Mouse (Mus musculus) gastrocnemius, postnatal 10 days (tissue): Measurements from ENCODE around the gene Apoh. TPM values are rescaled to one million over a fixed set of nuclear protein-coding genes. Genes with fewer than 3 reads are reported as not detected.

Experiments
- DNase-seq: peaks from one replicate; pipeline ENCODE4 v3.0.0; 2021; ENCODE audit warnings: mixed read lengths
- long read RNA-seq, 2 experiments: library from polyadenylated mRNA; stranded (forward); transcript quantifications; one replicate each; pipeline ENCODE4 v2.0.0; 2021
- total RNA-seq, 2 experiments: library from RNA; stranded (reverse); gene quantifications; 2 replicates each; pipeline ENCODE4 v1.2.3; 2021

Gene Apoh
- 1 to 10 TPM; 1.1 to 2.5 TPM for total RNA-seq
- long read RNA-seq, experiment 1: 0 reads
- long read RNA-seq, experiment 2: 0 reads

DNA sequence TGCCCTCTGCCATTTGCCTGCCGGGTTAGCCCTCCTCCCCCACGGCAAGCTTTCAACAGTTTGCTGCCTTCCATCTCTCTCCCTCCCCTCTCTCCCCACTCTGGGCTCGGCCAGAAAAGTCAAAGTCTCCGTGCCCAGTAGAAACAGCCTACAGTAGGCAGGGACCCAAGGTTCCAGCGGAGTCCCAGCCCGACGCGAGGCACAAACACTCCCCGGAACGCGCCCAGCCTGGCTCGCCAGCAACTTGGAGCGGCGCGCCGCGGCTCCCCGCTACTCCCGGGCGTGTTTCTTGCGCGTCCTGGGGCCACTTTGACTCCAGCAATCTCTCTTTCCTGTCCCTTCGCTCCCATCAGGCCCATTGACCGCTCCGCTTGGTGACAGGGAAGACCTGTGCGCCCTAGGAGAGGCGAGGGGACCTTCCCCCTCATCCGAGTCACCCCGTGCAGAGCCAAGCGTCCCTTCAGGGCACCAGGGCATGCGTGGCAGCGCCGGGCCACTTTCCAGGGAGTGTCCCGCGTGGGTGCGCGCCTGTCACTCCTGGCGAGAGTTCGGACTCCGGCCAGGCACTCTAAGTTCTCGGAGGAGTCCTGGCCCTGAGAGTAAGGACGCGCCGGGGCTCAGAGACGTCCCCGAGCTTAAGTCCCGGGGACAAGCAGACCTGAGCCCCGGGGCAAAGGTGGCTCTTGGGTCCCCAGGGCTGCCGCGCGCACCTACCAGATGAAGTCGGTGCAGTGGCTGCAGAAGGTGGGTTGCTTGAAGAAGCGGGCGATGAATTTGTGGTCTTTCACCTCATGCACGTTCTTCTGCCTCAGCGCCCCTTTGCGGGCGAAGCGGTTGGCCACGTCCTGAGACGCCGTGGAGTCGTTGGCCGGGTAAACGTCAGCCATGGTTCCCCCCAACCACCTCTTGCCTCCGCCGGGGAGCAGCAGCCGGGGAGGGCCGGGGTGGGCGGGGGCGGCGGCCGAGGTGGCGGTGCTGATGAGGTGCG, at the start of gene Apoh:
TSS of gene Apoh (plus strand) at position 574 of the 988 bp plus-strand sequence.
- peak; percentile 75 for DNase-seq

DNA sequence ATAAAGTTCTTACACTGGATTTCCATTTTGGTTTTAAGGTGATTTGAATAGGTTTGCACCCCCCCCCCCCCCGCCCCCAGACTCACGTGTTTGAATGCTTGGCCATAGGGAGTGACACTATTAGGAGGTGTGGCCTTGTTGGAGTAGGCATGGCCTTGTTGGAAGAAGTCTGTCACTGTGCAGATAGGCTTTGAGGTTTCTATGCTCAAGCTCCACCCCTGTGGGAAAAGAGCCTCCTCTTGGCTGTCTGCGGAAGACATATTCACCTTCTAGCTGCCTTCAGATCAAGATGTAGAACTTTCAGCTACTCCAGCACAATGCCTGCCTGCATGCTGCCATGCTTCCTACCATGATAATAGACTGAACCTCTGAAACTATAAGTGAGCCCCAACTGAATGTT, 49.3 kb upstream of the Apoh start:
- DNase-seq: no peak

DNA sequence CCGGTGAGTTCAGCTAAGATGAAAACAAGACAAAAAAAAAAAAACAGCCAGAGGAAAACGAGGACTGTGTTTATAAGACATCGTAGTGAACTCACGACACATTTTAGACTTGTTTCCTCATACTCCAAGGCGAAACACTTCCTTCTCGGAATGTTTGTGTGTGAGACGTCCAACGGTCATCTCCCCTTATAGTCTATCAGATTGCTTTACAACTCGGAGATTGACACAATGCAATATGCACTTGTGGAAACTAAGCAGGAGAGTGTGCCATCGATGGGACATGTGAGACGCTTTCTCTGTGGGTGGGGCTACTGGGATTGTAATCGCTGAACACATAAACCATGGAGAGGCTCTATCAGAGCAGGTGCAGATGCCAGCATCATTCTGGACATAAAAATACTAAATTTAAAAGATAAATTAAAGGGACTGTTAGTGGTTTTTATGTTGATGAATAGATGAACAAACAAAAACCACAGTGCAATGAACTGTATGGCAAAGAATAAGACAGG, 48.8 kb upstream of the Apoh start:
- DNase-seq: no peak

DNA sequence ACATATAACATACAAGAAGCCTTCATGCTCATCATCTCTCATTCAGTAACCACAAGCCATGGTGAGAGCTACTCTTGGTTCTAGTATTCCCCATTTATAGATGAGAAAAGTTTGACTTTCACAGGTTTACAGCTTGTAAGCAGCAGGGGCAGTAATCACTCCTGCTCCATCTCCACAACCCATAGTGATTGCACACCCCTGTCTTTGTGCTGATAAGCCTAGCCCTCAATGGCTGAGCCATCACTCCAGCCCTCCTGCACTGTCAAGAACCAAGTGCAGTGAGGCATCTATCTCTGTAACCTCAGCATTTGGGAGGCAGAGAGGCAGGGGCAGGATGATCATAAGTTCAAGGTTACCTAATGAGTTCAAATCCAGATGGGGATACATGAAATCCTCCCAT, 47.8 kb upstream of the Apoh start:
- DNase-seq: no peak

DNA sequence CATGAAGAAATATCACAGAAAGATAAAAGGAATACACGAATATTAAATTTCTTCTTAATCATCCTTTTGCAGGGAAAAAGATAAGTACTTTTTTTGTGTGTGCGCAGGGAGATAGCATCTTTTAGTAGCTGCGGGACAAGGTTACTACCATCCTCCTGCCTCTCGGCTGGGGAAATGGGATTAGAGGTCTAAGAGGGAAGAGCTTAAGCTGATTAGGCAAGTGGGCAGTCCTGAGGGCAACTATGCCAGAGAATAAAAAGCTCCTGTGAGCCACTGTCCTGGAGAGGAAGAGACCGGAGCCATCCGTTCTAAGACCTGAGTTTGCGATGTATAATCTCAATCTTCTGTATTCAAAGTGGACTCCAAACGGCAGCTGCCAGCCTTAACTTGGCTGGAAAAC, 45.2 kb upstream of the Apoh start:
- DNase-seq: no peak

DNA sequence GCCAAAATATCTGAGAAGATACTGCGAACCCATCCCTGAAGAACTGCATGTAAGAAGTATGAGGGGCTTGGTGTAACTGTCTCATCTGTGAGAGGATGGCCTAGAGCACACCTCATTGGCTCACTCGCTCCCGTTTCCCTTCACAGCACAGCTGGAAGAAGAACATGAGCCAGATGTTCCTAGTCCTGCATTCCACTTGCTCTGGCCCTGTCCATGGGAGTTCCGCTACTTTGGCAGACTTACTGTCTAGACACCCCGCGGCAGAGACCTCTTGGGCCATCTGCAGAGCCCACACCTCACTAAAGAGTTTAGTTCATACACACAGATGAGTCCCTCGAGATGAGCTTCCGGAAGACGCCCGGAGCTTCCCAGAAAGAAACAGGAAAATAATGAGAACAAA, 43.2 kb upstream of the Apoh start:
- DNase-seq: peak; percentile 19

DNA sequence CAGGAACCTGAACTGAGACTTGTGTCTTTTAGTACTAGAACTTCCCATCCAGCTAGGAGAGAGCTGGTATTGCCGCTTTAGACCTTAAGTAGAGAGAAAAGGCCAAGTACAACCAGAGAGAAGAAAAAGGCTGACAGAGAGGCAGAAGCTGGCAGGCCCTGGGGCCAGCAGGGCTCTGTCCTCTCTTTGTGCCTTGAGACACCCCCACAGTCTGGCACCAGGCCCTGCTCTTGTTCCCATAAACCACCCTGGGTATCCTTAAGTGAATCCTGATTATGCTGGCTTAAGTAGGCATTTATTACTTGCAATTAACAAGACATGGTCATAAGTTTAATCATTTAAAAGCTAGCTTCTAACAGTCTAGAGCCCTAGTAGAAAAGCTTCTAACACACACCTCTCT, 42.7 kb upstream of the Apoh start:
- no peak for DNase-seq

DNA sequence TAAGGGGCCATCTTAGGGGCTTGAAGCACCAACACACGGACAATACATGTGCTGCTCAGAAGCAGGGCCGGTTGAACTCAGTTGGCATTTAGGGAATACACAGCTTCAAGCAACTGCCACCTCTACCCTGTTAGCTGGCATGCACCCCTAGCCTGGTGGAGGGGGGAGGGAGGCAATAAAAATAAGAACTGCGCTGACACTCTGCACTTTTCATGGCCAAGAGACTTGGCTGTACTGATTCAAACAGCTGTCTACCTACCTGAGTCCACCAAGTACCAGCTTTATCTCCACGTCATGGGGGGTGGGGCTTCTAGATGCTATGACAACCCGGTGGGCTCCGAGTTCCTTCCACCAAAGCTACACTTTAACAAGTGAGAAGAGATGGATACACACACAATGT, 42.1 kb upstream of the Apoh start:
- DNase-seq: no peak

DNA sequence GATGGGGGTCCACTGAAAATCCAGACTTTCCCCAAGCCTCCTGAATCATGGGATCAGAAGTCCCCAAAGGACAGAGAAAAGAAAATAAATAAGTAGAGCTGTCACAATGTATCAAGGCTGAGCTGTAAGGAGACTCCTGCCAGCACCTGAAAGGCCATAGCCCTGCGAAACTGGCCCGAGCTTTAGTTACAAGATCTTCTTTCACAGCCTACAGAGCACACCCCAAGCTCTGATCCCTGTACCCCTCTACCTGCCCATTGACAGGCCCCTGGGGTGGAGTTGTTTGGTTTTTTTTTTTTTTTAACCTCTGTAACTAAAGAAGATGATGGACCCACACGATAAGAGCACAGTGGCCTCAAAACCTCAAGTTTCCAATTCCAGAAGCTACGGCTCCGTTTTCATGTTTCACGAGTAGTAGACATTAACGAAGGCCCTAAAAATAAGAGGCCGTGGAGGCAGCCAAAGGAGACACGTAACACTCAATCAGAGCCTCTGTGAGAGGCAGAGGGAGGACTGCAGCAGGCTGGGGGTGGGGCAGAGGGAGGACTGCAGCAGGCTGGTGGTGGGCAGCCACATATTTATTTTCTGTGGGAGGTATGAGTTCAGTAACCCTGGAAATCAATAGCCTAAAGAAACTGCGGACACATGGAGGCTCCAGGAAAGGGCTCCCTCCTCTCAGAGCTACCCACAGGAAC, 41.2 kb upstream of the Apoh start:
- DNase-seq: no peak

DNA sequence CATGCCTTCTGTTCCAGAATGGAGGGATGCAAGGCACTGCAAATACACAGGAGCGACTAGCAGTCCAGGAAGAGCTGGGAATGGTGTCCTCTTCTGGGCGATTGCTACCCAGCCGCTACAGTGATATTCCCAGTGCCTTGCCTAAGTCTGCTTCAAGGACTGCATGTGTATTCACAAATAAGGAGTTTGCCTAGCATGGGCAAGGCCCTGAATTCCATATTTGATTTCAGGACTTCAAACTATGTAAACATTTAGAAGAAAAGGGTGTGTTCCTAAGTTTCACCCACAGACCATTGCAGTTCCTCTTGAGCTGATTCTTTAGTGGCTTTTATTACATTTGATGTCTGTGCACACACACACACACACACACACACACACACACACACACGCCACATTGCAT, 39.4 kb upstream of the Apoh start:
- no peak for DNase-seq

DNA sequence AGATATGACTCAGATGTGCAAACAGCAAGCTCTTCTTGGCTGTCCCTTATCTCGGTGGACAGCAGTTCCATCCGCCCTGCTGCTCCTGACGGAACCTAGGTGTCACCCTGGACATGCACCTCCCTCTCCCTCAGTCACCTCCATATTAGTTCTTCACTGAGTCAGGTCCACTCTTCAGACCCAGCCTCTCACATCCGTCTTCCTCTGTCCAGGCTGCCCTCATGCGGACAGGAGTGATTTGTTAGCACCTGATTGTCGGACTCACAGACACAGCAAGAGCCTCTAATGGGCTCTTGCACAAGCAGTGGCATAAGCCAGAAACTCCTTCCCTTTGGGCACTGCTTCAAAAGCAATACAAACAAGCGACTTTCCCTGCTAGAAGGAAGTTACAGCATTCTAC, 35.9 kb upstream of the Apoh start:
- no peak for DNase-seq

DNA sequence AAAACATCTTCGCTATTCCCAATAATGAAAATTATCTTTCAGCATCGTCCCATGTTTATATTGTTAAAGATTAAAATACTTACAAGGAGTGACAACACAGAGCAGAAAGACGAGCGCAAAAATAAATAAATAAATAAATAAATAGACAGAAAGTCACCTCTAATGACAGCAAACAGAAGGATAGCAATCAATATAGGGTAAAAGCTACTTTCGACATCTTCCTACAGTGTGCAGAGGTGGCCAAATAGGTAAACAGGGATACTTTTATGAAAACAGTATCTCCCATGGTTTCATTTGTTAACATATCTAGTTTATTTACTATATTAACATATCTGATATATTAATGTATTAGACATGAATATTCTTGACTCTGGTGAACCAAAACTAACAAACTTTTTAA, 34.9 kb upstream of the Apoh start:
- no peak for DNase-seq

DNA sequence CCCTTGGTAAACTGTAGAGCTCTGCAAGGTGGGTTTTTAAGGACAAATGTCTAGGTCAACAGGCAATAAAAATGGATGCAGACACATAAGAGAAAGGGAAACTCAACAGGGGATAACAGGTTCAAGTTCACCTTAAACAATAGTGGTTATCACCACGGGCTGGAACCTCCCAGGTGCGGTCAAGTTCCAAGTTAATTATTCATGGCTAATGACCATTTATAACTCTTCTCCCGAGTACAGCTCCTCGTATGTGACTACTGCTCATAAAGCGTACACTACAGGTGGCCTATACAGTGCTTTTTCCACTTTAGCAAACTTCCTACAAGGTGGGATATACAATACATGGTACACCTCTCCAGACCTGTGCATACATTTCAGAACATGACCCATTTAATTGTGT, 33.4 kb upstream of the Apoh start:
- no peak for DNase-seq

DNA sequence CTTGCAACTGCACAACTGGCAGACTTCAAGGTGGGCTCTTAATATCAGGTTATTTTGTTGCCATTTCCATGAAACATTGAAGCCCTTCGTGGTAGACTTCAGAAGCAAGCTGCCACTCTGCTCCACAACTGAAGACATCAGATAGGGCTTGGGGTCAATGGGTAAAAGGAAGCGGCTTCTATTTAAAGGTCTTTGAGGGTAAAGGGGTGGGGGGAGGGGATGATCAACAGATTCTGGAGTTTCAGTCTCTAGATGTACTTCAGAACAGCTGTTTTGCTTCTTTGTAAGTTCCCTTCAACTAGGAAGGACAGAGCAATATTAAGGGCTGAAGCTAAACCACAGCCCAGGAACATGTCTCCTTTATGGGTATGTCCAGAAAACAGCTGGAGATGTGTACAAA, 31.2 kb upstream of the Apoh start:
- no peak for DNase-seq

DNA sequence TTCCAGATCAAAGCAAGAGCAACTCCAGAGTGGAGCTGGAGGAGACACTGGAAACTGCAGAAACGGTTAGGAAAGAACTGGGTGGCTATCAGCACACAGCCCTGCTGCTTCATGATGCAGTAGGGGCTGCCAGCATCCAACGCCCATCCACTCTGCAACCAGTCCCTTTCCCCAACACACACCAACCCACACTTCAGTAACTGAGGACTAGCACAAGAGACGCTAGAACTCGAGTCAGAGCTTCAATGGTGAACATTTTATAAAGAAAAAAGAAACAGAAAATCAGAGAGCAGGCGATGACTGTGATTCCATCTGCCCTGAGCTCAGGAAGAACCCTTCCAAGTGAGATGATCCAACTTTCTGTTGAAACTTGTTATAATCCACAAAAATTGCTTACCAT, 30.6 kb upstream of the Apoh start:
- DNase-seq: no peak

DNA sequence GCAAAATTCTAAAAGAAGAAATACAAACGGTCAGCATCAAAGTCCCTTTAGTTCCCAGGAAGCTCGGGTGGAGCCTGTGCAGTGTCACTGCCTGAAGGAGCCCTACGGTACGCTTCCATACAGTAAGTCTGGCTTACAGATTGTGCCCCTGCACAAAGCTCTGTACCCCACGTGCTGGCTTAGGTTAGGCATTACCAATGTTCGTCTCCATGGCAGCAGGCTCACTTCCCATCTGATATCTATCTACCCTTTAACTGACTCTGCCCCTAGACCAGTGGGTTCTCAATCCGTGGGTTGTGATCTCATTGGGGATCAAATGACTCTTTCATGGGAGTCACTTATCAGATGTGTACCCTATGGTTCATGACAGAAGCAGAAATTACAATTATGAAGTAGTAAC, 27.4 kb upstream of the Apoh start:
- no peak for DNase-seq

DNA sequence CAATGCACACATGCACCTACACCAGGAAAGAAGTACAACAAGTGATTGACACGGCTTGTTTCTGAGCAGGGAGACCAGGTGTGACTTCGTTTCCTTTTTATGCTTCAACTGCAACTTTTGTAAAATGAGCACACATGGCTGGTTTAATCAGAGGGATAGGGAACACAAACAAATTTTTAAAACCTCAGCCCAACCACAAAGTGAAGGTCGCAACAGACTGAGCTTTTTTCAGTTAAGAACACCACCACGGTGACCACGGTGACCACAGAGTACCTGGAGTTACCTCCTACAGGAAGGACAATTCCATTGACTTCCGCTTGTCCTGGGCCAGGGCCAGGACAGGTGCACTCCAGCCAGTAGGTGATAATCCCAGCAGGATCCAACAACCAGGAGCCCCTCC, 25.3 kb upstream of the Apoh start:
- no peak for DNase-seq

DNA sequence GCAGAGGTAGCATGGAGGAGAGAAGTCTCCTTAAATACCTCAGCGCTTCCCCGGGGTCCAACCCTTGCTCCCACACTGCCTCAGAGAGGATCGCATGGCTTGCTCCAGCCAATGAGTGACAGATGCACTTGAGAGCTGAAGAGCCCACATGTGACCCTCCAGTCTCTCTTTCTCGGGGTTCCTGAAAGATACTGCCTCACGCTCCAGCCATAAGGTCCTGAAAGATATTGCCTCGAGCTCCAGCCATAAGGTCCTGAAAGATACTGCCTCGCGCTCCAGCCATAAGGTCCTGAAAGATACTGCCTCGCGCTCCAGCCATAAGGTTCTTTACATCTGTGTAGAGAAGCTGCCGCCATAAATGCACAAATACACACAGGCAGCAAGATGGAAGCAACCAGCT, 24.0 kb upstream of the Apoh start:
- DNase-seq: no peak

DNA sequence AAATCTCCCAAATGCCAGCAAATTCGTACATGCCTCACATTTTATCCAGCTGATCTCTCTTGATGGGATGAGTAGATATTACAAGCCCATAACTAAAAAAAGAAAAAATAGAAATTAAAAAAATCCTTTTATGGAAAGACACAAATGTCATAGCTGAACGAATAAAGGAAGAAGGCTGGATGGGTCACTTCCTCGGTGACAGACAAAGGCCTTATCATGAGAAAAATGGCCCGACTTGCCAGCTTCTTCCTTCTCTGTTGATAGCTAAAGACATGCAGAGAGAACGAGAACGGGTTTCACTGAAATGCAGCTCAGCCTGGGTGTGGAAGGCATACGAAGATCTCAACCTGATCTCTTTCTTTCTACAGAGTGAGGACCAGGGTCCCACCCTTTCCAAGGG, 22.6 kb upstream of the Apoh start:
- DNase-seq: no peak

DNA sequence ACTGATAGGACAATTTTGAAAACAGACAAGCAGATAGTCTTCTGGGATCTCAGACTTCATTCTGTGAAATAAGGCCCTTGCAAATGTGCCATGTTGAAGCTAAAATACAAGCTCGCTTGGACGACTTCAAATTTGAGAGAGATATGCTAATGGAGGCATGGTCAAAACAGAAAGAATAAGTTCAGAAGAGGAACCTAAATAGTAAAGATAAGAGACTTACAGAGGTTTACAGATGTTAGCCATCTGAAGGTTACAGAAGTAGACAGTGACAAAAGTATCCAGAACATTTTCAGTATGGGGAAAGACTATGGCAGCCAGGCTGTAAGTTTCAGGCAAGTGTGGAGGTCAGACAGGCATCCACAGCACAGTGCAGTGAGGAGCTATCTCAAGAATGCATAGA, 21.0 kb upstream of the Apoh start:
- no peak for DNase-seq

DNA sequence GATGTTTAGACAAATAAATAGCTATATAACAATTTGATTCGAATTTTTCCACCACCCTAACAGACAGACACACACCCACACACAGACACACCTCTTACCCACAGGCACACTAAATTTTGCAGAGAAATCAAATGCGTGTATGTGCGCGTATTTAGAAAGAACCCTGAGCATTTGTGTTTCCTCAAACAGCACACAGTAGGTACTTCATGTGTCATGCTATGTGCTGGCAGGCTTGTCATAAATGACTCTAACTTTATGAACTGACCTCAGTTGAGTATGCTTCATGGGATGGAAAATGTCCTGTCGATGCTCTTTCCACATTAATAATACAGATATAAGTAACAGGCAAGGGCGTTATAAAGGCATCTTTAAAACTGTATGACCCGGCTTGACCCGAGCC, 17.2 kb upstream of the Apoh start:
- DNase-seq: no peak

DNA sequence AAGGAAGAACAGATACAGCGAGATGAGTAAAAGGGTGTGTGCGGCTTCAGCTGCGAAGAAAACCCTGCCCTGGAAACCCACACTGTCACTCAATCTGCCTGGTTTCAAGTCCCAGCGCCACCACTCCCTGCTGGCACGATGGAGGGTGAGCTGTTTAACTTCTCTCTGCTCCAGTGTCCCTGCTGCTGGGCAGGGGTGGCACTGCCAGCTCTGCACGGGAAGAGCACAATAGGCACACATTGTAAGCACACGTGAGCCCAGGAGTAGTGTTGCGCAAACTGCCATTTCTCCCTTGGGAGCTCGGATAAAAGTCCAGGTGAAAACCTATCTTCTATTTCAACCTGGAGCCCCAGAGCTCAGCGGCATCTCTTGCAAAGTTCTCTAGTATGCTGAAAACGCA, 12.3 kb upstream of the Apoh start:
- DNase-seq: no peak

DNA sequence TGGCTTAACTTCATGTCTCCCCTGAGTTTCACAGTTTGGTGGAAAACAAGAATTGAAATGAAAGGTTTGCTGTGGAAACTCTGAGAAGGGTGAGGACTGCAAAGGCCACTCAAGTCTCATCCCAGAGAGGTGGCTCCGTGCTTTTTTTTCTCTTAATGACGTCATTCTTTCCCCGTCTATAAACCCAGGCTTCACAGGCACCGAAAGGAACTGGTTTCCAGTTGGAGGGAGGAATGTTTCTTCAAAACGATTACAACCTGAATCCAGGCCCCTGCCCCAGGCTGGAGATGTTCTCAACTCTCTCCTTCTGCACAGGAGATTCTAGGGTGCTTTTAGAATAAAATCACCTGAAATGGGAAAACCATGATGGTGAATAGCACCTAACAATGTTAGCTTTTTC, 10.1 kb upstream of the Apoh start:
- DNase-seq: no peak
